Mouse (Mus musculus) liver, postnatal 0 days (tissue): ENCODE data around the gene Map3k13.

ENCODE experiments used
- CTCF ChIP-seq: sonication (generic); IDR thresholded peaks from 2 replicates; pipeline ENCODE4 v1.5.1; 2016; ENCODE audit warnings: antibody characterized with exemption, low read depth
- EP300 ChIP-seq: IDR thresholded peaks from 2 replicates; pipeline ENCODE4 v1.6.1; 2016; ENCODE audit warnings: antibody characterized with exemption, low read depth, mild to moderate bottlenecking

- TF ChIP-seq CTCF (no peak), EP300 (no peak)
These were observed 75.7 kb downstream of the Map3k13 start for GRCm38 (mm10) chr16:21869879-21870278.
